Mouse (Mus musculus) thymus, adult 2 months (tissue): ENCODE data around the gene Nkiras2.

Experiments
- CTCF ChIP-seq: fragments of 200-500 bp; IDR thresholded peaks from 2 replicates; pipeline ENCODE4 v1.5.1; 2012; ENCODE audit warnings: mild to moderate bottlenecking, control low read depth, low read length, moderate library complexity, borderline replicate concordance; ENCODE audit not compliant: control insufficient read depth, poor library complexity, insufficient read depth; ENCODE audit errors: extremely low read depth
- POLR2A ChIP-seq: fragments of 200-500 bp; IDR thresholded peaks from 2 replicates; pipeline ENCODE4 v1.6.1; 2012; ENCODE audit warnings: mild to moderate bottlenecking, low read length, control low read depth, moderate library complexity; ENCODE audit not compliant: control insufficient read depth, poor library complexity, insufficient read depth; ENCODE audit errors: extremely low read depth

DNA sequence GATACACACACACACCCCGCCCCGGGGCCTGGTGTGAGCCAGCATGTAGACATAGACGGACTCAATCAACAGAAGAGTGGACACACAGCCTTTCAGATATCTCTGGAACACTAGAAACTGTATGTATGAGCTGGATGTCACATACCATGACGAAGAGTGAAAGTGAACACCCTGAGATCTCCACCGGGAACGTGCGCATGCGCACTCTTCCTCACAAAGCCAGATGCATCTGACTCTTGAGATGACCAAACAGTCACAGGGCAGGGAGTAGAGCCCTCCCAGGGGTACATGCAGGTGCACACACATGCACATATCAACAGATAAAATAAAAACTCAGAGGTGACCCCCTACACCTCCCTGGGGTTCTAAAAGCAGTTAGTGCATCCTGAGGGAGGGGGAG lies 29.4 kb downstream of the Nkiras2 start:
- TF ChIP-seq CTCF (no peak), POLR2A (no peak)
